Mouse (Mus musculus): ENCODE data around the gene Bcr.

- TF ChIP-seq CTCF (IDR thresholded peaks at IDR 0.05; ENCODE audit: control insufficient read depth, insufficient read depth, insufficient replicate concordance, low read depth, low read length) (no peak), POLR2A (IDR thresholded peaks at IDR 0.05; ENCODE audit: control insufficient read depth, low read depth, low read length) (no peak)
These were observed 34.8 kb downstream of the Bcr start for GRCm38 (mm10) chr10:75095216-75095615.

Measured in testis, adult 2 months (tissue).